Mouse (Mus musculus) kidney, adult 2 months (tissue): ENCODE measurements around the gene BC030499.

Experiments used
- CTCF ChIP-seq: fragments of 200-500 bp; conservative IDR thresholded peaks from 2 replicates; pipeline ENCODE4 v1.5.1; 2011; ENCODE audit warnings: low read depth, mild to moderate bottlenecking, control low read depth, low read length, moderate library complexity, mixed read lengths; ENCODE audit not compliant: insufficient read depth, insufficient read length
- POLR2A ChIP-seq: fragments of 200-500 bp; IDR thresholded peaks from one replicate; pipeline ENCODE4 v1.6.1; 2011; ENCODE audit warnings: low read depth, low read length, control low read depth

- TF ChIP-seq POLR2A (no peak), CTCF (no peak)
Measured at GRCm38 (mm10) chr11:78345801-78346200, 55.2 kb downstream of the BC030499 start.
